14 mouse cellular contexts compared by ENCODE assay signal in the genomic region with DNA sequence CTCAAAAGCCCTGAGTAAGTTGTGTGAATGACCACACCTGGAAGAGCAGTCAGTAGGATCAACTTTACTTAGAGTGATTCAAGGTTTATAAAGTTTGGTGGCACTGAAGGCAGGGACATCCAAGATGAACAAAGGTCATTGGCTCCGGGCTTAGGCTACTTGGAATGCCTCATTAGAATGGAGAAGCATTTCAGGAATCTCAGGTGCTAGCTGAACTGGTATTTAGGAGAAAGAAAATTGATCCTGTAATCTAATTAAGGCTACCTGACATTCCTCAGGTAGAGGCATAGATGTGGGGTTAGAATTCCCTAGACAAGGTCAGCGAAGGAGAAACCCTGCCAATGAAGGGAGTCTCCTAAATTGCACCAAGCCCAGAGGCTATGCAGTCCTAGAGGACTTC.
"Had no signal": no experiment of that assay in that cellular context is flagged by ENCODE, and none has a peak within 500 bp of the region (broad histone marks: within the 10 kb centered on the region; RNA-seq: fewer than 3 reads in every experiment).

No protein-coding gene starts in this region.

- H3K27me3 ChIP-seq: limb, embryonic 12.5 days; limb, embryonic 15.5 days; midbrain, embryonic 13.5 days; stomach, embryonic 15.5 days had no signal

- ATAC-seq: intestine, postnatal 0 days; liver, postnatal 0 days; lung, postnatal 0 days had no signal

- DNase-seq: layer of hippocampus, postnatal 36 days; liver, postnatal 0 days; lung, embryonic 14.5 days; thymus, postnatal 25 days had no signal

- H3K9ac ChIP-seq: limb, embryonic 12.5 days; limb, embryonic 15.5 days; liver, embryonic 14.5 days; liver, postnatal 0 days; lung, embryonic 14.5 days; midbrain, embryonic 13.5 days; stomach, embryonic 15.5 days had no signal

- H3K9me3 ChIP-seq: limb, embryonic 12.5 days; limb, embryonic 15.5 days; midbrain, embryonic 13.5 days; stomach, embryonic 15.5 days had no signal

- H3K36me3 ChIP-seq: limb, embryonic 12.5 days; limb, embryonic 15.5 days; midbrain, embryonic 13.5 days; stomach, embryonic 15.5 days had no signal

- H3K4me1 ChIP-seq: limb, embryonic 12.5 days; limb, embryonic 15.5 days; midbrain, embryonic 13.5 days; stomach, embryonic 15.5 days had no signal

- H3K4me2 ChIP-seq: limb, embryonic 12.5 days; limb, embryonic 15.5 days; liver, embryonic 11.5 days; lung, embryonic 14.5 days; midbrain, embryonic 13.5 days; stomach, embryonic 15.5 days had no signal

- H3K27ac ChIP-seq: left cerebral cortex, adult 2 months; limb, embryonic 12.5 days; limb, embryonic 15.5 days; liver, embryonic 14.5 days; macrophage; midbrain, embryonic 13.5 days; stomach, embryonic 15.5 days had no signal

- H3K4me3 ChIP-seq: left cerebral cortex, adult 2 months; limb, embryonic 12.5 days; limb, embryonic 15.5 days; midbrain, embryonic 13.5 days; stomach, embryonic 15.5 days had no signal
